Mouse (Mus musculus) kidney, embryonic 14.5 days (tissue): Measurements from ENCODE around the gene Cbx4. TPM values are rescaled to one million over a fixed set of nuclear protein-coding genes. Genes with fewer than 3 reads are reported as not detected.

Source experiments
- ATAC-seq: fragments of 200-750 bp; cut with Nextera tagmentation; 2 replicates; pipeline ENCODE4 v1.8.0; 2017; ENCODE audit warnings: moderate number of reproducible peaks, mild to moderate bottlenecking, moderate TSS enrichment, moderate library complexity; ENCODE audit not compliant: low FRiP score, low TSS enrichment
- H3K27ac ChIP-seq: fragments of 300-500 bp; sonication (generic); 2 replicates; pipeline ENCODE4 v1.5.1; 2014; ENCODE audit warnings: low read depth, mild to moderate bottlenecking, low read length, moderate library complexity, mixed read lengths
- H3K27me3 ChIP-seq: fragments of 300-500 bp; sonication (generic); 2 replicates; pipeline ENCODE4 v1.6.1; 2014; ENCODE audit warnings: mild to moderate bottlenecking, low read length; ENCODE audit not compliant: control insufficient read depth, insufficient read depth
- H3K36me3 ChIP-seq: fragments of 300-500 bp; sonication (generic); 2 replicates; pipeline ENCODE4 v1.6.1; 2014; ENCODE audit warnings: low read length, mixed read lengths; ENCODE audit not compliant: control insufficient read depth, insufficient read depth
- H3K4me1 ChIP-seq: fragments of 300-500 bp; sonication (generic); 2 replicates; pipeline ENCODE4 v1.6.1; 2014; ENCODE audit warnings: low read length, mixed read lengths; ENCODE audit not compliant: control insufficient read depth, insufficient read depth
- H3K4me2 ChIP-seq: fragments of 300-500 bp; sonication (generic); replicated peaks from 2 replicates; pipeline ENCODE4 v1.6.1; 2014; ENCODE audit warnings: low read depth, mild to moderate bottlenecking, low read length
- H3K4me3 ChIP-seq: fragments of 300-500 bp; sonication (generic); 2 replicates; pipeline ENCODE4 v1.5.1; 2014; ENCODE audit warnings: mild to moderate bottlenecking, low read length
- H3K9ac ChIP-seq: fragments of 300-500 bp; sonication (generic); 2 replicates; pipeline ENCODE4 v1.6.1; 2014; ENCODE audit warnings: low read depth, mild to moderate bottlenecking, low read length, moderate library complexity
- H3K9me3 ChIP-seq: fragments of 300-500 bp; sonication (generic); 2 replicates; pipeline ENCODE4 v1.6.1; 2016; ENCODE audit warnings: low read length; ENCODE audit not compliant: control insufficient read depth
- WGBS: fragments of 180-500 bp; shearing (Covaris S2); extraction: QIAGEN DNeasy Blood & Tissue Kit; methylation state at CpG from one replicate; pipeline ENCODE4 v1.1.7; 2014; 5-methylcytosine and 5-hydroxymethylcytosine counted together
- polyA plus RNA-seq: library from polyadenylated mRNA; unstranded; fragments of >200 nt; fragmentation: Nextera tagmentation; extraction: Ambion mirVana; gene quantifications from 2 replicates; pipeline ENCODE4 v1.2.1, GENCODE M21; 2014

Gene Cbx4
- polyA plus RNA-seq, 1 experiment from 2014 or later, result 8.3 TPM

DNA sequence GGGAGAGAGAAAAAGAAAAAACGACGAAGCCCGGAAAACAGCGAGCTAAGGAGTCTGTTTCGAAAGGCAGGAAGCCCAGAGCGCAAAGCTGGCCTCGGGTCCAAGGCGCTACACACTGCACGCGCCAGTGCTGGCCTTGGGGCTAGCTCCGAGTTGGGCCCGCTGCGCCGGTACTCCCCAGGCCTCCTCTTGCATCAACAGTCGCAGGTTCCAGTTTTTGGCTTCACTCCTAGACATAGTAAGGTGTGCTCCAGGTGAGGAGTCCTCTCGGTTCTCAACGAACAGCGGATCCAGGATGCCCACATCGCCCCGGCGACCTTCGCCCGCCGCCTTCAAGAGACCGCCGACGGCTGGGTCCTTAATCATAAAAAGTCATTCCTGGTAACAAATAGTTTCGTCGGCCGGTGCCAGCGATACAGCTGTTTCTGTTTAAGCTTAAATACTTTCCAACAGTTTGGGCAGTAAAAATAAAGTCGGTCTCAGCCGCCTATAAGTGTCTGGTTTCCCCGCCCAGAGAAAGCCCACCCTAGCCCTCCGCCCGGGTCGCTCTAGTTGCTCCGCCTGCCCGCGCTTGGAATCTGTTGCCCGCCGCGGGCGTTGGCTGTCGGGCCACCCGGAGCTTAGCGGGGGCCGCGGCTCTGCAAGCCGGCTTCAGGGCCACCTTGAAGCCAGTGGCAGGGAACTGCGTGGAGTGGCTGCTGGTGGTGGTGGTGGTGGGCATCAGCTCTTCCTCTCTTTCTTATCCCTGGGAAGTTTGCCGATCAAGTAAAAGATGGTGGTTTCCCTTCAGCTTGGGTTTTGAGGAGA is 43.4 kb downstream of the Cbx4 start:
- no peak for ATAC-seq
- no peak overlapping the region for H3K9ac ChIP-seq
- H3K4me1 ChIP-seq, result peaks cover 41% of the 10 kb centered on the region

DNA sequence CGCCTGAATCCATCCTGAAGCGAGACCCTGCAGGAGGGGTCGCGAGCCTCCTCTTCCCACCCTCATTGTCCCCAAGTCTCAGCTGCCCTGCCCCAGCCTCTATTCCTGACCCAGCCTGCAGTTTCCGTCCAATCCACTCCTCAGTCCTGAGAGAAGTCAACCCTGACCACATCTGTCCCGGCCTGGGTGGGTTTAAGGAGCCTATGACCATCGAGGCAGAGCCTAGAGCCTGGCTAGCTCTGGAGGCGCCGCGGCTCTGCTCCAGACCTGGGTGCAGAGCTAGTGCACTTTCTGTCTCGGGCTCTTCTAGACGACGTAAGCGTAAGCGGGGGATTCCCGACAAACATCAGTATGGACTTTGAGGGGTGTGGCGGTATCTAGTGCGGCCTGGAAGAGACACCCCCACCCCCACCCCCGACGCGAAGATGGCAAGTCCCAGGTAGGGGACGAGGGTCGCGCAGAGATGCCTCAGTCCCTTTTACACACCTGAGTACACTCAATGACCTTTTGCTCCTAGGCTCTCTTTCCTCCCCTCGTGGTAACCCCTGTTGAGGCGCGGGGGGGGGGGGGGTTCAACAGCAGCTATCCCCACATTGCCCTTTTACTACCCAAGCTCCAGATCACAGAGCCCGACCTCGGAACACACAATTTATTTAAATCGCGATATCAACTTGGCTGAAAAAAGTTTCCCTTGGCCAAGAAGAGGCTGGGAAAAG is 44.1 kb downstream of the Cbx4 start:
- peaks cover 75% of the 10 kb centered on the region for H3K27me3 ChIP-seq
- H3K4me3 ChIP-seq, result peak overlapping the region; percentile 77
- peak overlapping the region; percentile 24; the same call in 1 of the 2 replicates for H3K9ac ChIP-seq
- no peak overlapping the region for H3K27ac ChIP-seq
- WGBS, result under 1% methylated on average over 31 of the region's 31 CpGs
- H3K4me2 ChIP-seq, result peak overlapping the region; percentile 99
- peak; percentile 9; the same call in 1 of the 2 replicates for ATAC-seq
- 0 out of 2 replicates have a peak, but pooled peaks cover 4% of the 10 kb centered on the region for H3K36me3 ChIP-seq
- peaks cover 40% of the 10 kb centered on the region for H3K4me1 ChIP-seq
- H3K9me3 ChIP-seq, result no peaks in the 10 kb centered on the region

More for the DNA sequence above, 43.4 kb downstream of the Cbx4 start:
- WGBS, result under 1% methylated on average over 52 of the region's 52 CpGs
- Histone ChIP-seq H3K36me3 (0 out of 2 replicates have a peak, but pooled peaks cover 4% of the 10 kb centered on the region), H3K9me3 (no peaks in the 10 kb centered on the region), H3K27me3 (peaks cover 76% of the 10 kb centered on the region), H3K4me2 (no peak overlapping the region; the same call in 1 of the 2 replicates), H3K4me3 (peak overlapping the region; percentile 77), H3K27ac (no peak overlapping the region)

DNA sequence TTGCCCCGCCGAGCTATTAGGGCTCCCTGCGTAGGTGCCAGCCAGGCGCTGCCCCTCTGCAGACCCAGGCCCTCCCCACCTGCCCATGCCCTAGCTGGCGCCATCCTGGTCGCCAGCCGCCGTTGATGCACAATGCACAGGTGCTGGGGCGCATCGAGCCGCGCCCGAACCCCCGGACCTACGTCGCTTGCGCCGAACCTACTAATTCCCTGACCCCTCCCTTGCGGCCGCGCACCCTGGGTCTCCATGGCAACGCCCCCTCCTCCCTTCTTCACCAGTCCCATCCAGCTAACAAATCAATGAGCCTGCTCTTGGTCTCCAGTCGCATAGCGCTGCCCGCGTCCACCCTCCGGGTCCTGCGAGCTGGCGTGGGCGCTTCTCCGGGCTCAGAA is 44.7 kb downstream of the Cbx4 start:
- Histone ChIP-seq H3K4me1 (peaks cover 34% of the 10 kb centered on the region), H3K9ac (peak overlapping the region; percentile 65), H3K27ac (no peak overlapping the region), H3K4me3 (peak overlapping the region; percentile 77), H3K4me2 (peak overlapping the region; percentile 99), H3K9me3 (no peaks in the 10 kb centered on the region), H3K27me3 (peaks cover 74% of the 10 kb centered on the region), H3K36me3 (0 out of 2 replicates have a peak, but pooled peaks cover 4% of the 10 kb centered on the region)
- ATAC-seq, result peak; percentile 51; the same call in 1 of the 2 replicates
- 0% methylated on average over 29 of the region's 31 CpGs for WGBS

DNA sequence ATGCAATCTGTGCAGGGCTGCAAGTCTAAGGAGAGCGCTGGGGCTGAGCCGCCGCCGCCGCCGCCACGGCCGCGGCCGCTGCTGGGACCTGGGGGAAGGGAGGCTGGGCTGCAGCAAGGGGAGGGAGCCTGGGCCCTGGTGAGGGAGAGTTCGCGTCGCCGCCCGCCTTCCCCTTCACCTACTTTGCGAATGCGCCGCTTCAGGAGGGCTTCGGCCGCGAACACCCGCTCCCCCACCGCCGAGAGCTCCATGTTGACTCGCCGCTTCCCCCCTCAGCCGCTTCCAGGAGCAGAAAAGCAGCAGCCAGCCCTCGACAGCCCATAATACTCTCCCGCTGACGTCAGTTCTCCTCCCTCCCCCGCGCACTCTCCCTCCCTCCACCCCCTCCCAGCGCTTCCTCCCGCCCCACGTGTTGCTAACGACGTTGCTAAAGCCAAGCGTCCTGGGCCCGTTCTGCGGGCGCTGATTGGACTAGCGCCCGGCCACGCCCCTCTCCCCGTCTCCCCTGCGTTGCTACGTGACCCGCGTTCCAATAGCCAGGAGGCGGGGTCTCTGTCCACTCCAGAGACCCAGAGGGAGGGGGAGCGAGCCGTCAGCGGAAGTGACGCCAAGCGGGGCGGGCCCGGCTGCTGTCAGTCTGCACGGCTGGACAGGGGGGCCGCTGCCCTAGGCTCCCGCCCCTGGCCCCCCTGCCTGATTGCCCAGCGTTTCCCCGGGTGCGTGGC is 45.3 kb downstream of the Cbx4 start, which contains the start of gene Cbx8:
Gene Cbx8 (minus strand): TSS at position 370 of the 725 bp plus-strand sequence.
- peaks cover 34% of the 10 kb centered on the region for H3K4me1 ChIP-seq

DNA sequence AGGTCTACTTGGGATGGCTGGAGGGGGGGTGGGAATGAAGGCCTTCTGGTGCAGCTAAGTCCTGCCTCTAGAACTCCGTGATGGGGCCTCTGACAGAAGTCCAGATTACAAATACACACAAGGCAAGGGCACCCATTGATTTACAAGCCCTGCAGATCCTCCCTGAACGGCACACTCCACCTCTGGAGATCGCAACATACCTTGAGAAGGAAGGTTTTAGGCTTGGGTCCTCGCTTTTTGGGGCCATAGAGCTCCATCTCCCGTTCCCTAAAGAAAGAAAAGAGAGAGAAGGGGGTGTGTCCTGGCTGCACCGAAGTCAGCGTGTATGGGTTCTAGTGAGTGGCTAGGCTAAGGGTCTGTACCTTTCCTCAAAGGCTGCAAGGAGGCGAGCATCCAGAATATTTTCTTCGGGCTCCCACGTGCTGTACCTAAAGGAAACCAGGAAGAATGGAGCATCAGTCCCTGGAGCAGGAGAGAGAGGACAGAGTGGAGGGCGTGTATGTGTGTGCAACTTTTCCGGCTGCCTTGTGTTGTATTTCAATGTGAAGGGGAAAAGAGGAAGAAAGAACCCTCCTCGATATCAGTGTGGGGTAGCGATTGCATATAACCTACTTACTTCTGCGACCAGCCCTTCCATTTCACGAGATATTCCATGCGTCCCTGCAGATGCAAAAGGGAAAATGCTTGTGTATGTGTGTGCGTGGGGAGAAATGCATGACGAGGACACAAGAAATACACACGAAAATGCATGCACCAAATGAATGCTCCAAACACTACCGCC is 46.1 kb downstream of the Cbx4 start:
- WGBS, result 8% methylated on average over 21 of the region's 21 CpGs
- Histone ChIP-seq H3K27ac (peak overlapping the region; percentile 62; the same call in 1 of the 2 replicates), H3K36me3 (0 out of 2 replicates have a peak, but pooled peaks cover 4% of the 10 kb centered on the region)

More for the DNA sequence above, 45.3 kb downstream of the Cbx4 start, which contains the start of gene Cbx8:
- ATAC-seq, result peak; percentile 93
- under 1% methylated on average over 58 of the region's 63 CpGs for WGBS
- peak within 1 kb of the TSS; percentile 62 for H3K27ac ChIP-seq
- H3K4me3 ChIP-seq, result peak within 1 kb of the TSS; percentile 77
- H3K4me2 ChIP-seq, result peak within 1 kb of the TSS; percentile 99
- H3K36me3 ChIP-seq, result 0 out of 2 replicates have a peak, but pooled peaks cover 4% of the 10 kb centered on the region
- H3K27me3 ChIP-seq, result peaks cover 74% of the 10 kb centered on the region
- H3K9me3 ChIP-seq, result no peaks in the 10 kb centered on the region
- H3K9ac ChIP-seq, result peak within 1 kb of the TSS; percentile 83

DNA sequence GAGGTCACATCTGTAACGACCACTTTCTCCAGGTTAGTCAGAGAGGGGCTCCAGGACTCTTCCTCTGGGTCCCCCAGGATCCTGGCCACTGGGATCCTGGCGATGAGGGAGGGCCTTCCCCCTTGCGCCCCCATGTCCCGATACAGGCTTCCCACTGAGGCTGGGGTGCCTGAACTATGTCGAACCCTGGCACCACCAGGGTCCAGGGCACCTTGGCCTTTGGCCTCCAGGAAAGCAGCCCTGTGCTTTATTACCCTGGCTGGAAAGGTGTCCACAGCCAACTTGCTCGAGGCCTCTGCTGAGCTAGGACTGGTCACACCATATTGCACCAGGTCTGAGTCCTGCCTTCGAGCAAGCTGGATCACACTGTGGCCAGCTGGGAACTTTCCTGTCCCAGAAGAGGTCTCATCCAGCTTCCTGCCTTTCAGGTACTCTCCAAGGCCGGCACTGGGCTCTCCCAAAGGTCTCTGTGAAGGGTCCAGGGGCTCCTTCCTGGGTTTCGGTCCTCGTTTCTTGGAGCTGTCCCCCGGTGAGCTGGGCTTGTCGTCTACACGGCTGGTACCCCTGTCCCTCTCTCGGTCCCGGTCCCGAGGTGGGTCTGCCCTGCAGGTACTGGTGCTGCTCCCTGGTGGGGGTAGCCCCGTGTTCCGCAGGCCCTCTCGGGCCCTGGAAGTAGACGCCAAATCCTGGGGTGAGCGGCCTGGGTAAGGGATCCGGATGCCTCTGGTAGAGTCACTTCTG is 47.1 kb downstream of the Cbx4 start:
- WGBS, result 49% methylated on average over 22 of the region's 22 CpGs
- H3K27ac ChIP-seq, result no peak overlapping the region
- H3K4me1 ChIP-seq, result peaks cover 36% of the 10 kb centered on the region

More for the DNA sequence above, 46.1 kb downstream of the Cbx4 start:
- H3K27me3 ChIP-seq, result peaks cover 74% of the 10 kb centered on the region
- H3K4me2 ChIP-seq, result peak overlapping the region; percentile 83
- H3K4me3 ChIP-seq, result peak overlapping the region; percentile 77
- H3K9me3 ChIP-seq, result no peaks in the 10 kb centered on the region
- peak overlapping the region; percentile 83 for H3K9ac ChIP-seq
- H3K4me1 ChIP-seq, result peaks cover 37% of the 10 kb centered on the region
- ATAC-seq, result no peak

DNA sequence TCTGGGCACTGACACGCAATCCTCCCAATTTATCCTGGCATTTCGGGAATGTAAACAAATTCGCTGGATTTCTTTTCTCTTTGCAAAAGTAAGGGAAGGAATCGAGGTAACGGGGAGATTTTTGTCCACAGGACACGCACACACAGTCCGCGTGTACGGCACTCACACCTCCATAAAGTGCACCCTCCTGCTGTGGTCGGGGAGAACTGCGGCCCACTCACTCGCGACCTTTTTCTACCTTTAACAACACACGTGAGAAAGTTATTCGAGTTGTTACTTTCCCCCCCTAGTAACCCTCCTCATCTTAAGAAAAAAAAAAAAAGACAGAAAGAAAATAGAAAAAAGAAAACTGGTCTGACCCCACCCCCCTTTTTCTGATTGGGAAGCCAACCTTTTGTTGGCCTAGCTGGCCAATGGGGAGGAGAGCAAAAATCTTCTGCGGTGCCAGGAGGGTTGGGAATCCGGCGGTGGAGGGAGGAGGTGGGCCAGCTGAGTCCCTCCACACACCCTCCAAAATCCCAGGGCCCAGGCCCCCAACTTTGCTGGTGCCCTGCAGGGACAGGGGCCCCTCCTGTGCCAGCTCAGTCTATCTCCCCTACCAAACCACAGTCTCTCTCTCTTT is 48.1 kb downstream of the Cbx4 start:
- Histone ChIP-seq H3K9ac (0 out of 2 replicates have a peak overlapping the region, but pooled peaks have one; percentile 44), H3K27me3 (peaks cover 64% of the 10 kb centered on the region), H3K4me3 (peak overlapping the region; percentile 44), H3K4me1 (peaks cover 34% of the 10 kb centered on the region), H3K27ac (no peak overlapping the region), H3K9me3 (no peaks in the 10 kb centered on the region), H3K4me2 (peak overlapping the region; percentile 89), H3K36me3 (0 out of 2 replicates have a peak, but pooled peaks cover 4% of the 10 kb centered on the region)
- WGBS, result 9% methylated on average over 18 of the region's 18 CpGs
- no peak for ATAC-seq

More for the DNA sequence above, 47.1 kb downstream of the Cbx4 start:
- H3K9ac ChIP-seq, result no peak overlapping the region
- no peak for ATAC-seq
- no peak overlapping the region for H3K4me2 ChIP-seq
- no peak overlapping the region for H3K4me3 ChIP-seq
- H3K9me3 ChIP-seq, result no peaks in the 10 kb centered on the region
- H3K36me3 ChIP-seq, result 0 out of 2 replicates have a peak, but pooled peaks cover 4% of the 10 kb centered on the region
- H3K27me3 ChIP-seq, result peaks cover 68% of the 10 kb centered on the region
